Mouse (Mus musculus): ENCODE measurements around the gene Prr19. TPM values are rescaled to one million over a fixed set of nuclear protein-coding genes. Genes with fewer than 3 reads are reported as not detected.

The Prr19 gene
- total and polyA plus RNA-seq, 2 experiments: not detected

DNA sequence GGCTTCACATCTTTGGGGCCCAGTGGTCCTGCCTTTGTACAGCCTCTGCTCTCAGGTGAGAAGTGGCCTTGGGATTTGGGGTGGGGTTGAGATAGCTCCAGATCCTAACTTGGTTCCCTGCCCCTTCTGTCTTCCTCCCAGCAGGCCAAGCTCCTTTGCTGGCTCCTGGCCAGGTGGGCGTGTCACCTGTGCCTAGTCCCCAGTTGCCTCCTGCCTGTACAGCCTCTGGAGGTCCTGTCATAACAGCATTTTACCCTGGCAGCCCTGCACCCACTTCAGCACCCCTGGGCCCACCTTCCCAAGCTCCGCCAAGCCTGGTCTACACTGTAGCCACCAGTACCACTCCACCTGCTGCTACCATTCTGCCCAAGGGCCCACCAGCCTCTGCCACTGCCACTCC lies 10.3 kb upstream of the Prr19 start:
- no peak for DNase-seq (ENCODE audit: extremely low read depth, low read depth, low spot score)
- no peak for TF ChIP-seq POLR2A (IDR thresholded peaks at IDR 0.05; ENCODE audit: extremely low read depth, insufficient read depth, low read length)
- no peak for TF ChIP-seq CTCF (IDR thresholded peaks at IDR 0.05; ENCODE audit: low read depth, low read length)

DNA sequence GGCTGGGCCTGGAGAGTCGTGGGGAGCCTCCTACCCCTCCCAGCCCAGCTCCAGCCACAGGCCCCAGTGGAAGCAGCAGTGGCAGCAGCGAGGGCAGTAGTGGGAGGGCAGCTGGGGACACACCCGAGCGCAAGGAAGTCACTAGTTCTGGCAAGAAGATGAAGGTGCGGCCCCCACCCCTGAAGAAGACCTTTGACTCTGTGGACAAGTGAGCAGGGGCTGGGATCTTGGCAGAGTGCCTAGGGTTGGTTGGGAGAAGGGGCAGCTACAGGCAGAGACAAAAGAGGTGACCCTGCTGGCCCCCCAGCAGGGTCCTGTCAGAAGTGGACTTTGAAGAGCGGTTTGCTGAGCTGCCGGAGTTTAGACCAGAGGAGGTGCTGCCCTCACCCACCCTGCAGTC lies 9.1 kb upstream of the Prr19 start:
- peaks cover 3% of the 10 kb centered on the region for H3K4me1 ChIP-seq (ENCODE audit: control insufficient read depth, insufficient read depth, low read length)
- H3K27ac ChIP-seq (replicated peaks; ENCODE audit: insufficient read depth, low read depth, low read length): no peak overlapping the region
- no peaks in the 10 kb centered on the region for H3K79me2 ChIP-seq (ENCODE audit: control insufficient read depth, insufficient read depth, low read length)
- no peaks in the 10 kb centered on the region for H3K27me3 ChIP-seq (ENCODE audit: control insufficient read depth, insufficient read depth, low read length)
- DNase-seq (ENCODE audit: extremely low read depth, low read depth, low spot score): no peak
- no peak overlapping the region for H3K9ac ChIP-seq (ENCODE audit: low read depth, low read length)
- no peak for TF ChIP-seq POLR2A (IDR thresholded peaks at IDR 0.05; ENCODE audit: extremely low read depth, insufficient read depth, low read length)
- TF ChIP-seq CTCF (IDR thresholded peaks at IDR 0.05; ENCODE audit: low read depth, low read length): no peak
- H3K36me3 ChIP-seq (ENCODE audit: control insufficient read depth, insufficient read depth, low read length): peaks cover 8% of the 10 kb centered on the region; the same call in 1 of the 2 replicates
- WGBS: 80% methylated on average over 7 of the region's 7 CpGs
- no peak overlapping the region for H3K4me3 ChIP-seq (ENCODE audit: insufficient read depth, low read depth, low read length)

More for the DNA sequence above, 10.3 kb upstream of the Prr19 start:
- Histone ChIP-seq H3K9ac (ENCODE audit: low read depth, low read length) (no peak overlapping the region), H3K4me1 (ENCODE audit: control insufficient read depth, insufficient read depth, low read length) (no peaks in the 10 kb centered on the region), H3K4me3 (ENCODE audit: insufficient read depth, low read depth, low read length) (no peak overlapping the region), H3K79me2 (ENCODE audit: control insufficient read depth, insufficient read depth, low read length) (no peaks in the 10 kb centered on the region), H3K36me3 (ENCODE audit: control insufficient read depth, insufficient read depth, low read length) (peaks cover 17% of the 10 kb centered on the region), H3K27me3 (ENCODE audit: control insufficient read depth, insufficient read depth, low read length) (no peaks in the 10 kb centered on the region), H3K27ac (replicated peaks; ENCODE audit: insufficient read depth, low read depth, low read length) (no peak overlapping the region)
- 65% methylated on average over 2 of the region's 2 CpGs for WGBS

DNA sequence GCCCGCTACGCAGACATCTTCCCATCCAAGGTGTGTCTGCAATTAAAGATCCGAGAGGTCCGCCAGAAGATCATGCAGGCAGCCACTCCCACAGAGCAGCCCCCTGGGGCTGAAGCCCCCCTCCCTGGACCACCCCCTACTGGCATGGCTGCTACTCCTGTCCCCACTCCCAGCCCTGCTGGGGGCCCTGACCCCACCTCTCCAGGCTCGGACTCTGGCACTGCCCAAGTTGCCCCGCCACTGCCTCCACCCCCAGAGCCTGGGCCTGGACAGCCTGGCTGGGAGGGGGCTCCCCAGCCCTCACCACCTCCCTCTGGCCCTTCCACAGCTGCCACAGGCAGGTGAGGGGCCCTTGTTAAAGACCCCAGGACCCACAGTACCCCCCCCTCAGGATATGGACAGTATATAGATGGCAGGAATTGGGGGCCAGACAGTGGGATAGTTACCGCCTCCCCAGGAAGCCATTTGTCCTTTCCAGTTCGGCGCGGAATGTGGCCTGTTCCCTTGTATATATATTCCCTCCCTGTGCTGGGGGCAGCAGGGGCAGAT lies 7.9 kb upstream of the Prr19 start:
- no peak overlapping the region for H3K9ac ChIP-seq (ENCODE audit: low read depth, low read length)
- no peaks in the 10 kb centered on the region for H3K79me2 ChIP-seq (ENCODE audit: control insufficient read depth, insufficient read depth, low read length)
- WGBS: 91% methylated on average over 10 of the region's 10 CpGs
- TF ChIP-seq CTCF (IDR thresholded peaks at IDR 0.05; ENCODE audit: low read depth, low read length) (no peak), POLR2A (IDR thresholded peaks at IDR 0.05; ENCODE audit: extremely low read depth, insufficient read depth, low read length) (no peak)
- H3K4me3 ChIP-seq (ENCODE audit: insufficient read depth, low read depth, low read length): no peak overlapping the region
- H3K36me3 ChIP-seq (ENCODE audit: control insufficient read depth, insufficient read depth, low read length): peaks cover 8% of the 10 kb centered on the region; the same call in 1 of the 2 replicates
- H3K4me1 ChIP-seq (ENCODE audit: control insufficient read depth, insufficient read depth, low read length): peaks cover 3% of the 10 kb centered on the region
- no peaks in the 10 kb centered on the region for H3K27me3 ChIP-seq (ENCODE audit: control insufficient read depth, insufficient read depth, low read length)
- no peak for DNase-seq (ENCODE audit: extremely low read depth, low read depth, low spot score)
- H3K27ac ChIP-seq (replicated peaks; ENCODE audit: insufficient read depth, low read depth, low read length): no peak overlapping the region

DNA sequence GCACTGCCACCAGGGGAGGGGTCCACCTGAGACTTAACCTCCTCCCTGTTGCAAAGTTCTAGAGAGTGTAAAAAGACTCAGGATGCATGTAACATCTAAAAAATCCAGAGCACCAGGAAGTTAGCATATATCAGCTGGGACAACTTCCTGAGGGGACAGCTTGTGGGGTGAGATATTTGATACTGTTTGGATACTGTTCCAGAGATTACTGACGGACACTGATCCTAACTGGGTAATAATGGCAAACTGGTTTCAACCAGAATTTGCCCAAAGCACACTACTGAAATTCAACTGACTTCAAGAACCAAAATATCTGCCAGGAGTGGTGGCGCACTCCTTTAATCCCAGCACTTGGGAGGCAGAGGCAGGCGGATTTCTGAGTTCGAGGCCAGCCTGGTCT lies 6.7 kb upstream of the Prr19 start:
- TF ChIP-seq CTCF (IDR thresholded peaks at IDR 0.05; ENCODE audit: low read depth, low read length): no peak
- no peak for TF ChIP-seq POLR2A (IDR thresholded peaks at IDR 0.05; ENCODE audit: extremely low read depth, insufficient read depth, low read length)
- H3K36me3 ChIP-seq (ENCODE audit: control insufficient read depth, insufficient read depth, low read length): peaks cover 6% of the 10 kb centered on the region; the same call in 1 of the 2 replicates

DNA sequence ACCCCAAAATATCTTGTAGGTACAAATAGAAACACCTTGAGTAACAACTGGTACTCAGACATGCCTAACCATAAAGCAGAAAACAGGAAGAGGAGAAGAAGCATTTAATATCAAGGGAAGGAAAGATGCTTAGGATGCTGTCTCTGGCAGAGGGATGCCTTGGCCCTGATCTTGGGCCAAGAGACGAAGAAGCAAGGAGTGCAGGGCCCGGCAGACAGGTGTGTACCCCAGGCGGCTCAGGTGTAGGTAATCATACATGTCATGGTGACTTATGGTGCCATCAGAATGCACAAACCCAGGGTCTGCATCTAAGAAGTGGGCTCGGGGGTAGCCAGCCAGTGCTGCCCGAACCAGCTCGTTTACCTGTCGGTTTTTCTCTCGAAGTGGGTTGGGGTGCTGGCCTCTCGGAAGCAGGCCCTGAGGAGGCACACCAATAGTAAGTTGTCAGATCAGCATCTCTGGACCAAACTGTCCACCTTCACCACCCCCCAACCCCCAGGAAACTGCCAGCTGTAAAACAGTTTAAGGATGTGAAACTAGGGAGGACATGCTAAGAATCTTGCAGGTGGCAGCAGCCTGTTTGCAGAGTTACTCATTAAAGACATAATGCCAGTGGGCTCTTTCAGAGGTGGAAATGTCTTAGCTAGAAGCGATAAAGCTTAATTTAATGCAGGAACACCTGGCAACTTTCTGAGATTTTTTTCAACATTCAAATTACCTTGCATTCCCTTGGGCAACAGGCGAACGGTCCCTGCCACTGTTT lies 6.1 kb upstream of the Prr19 start:
- 93% methylated on average over 12 of the region's 12 CpGs for WGBS
- Histone ChIP-seq H3K27me3 (ENCODE audit: control insufficient read depth, insufficient read depth, low read length) (no peaks in the 10 kb centered on the region), H3K9ac (ENCODE audit: low read depth, low read length) (no peak overlapping the region), H3K4me1 (ENCODE audit: control insufficient read depth, insufficient read depth, low read length) (peaks cover 3% of the 10 kb centered on the region), H3K79me2 (ENCODE audit: control insufficient read depth, insufficient read depth, low read length) (no peaks in the 10 kb centered on the region), H3K27ac (replicated peaks; ENCODE audit: insufficient read depth, low read depth, low read length) (no peak overlapping the region), H3K4me3 (ENCODE audit: insufficient read depth, low read depth, low read length) (no peak overlapping the region), H3K36me3 (ENCODE audit: control insufficient read depth, insufficient read depth, low read length) (peaks cover 3% of the 10 kb centered on the region; the same call in 1 of the 2 replicates)
- DNase-seq (ENCODE audit: extremely low read depth, low read depth, low spot score): no peak
- no peak for TF ChIP-seq CTCF (IDR thresholded peaks at IDR 0.05; ENCODE audit: low read depth, low read length)
- no peak for TF ChIP-seq POLR2A (IDR thresholded peaks at IDR 0.05; ENCODE audit: extremely low read depth, insufficient read depth, low read length)

More for the DNA sequence above, 6.7 kb upstream of the Prr19 start:
- Histone ChIP-seq H3K79me2 (ENCODE audit: control insufficient read depth, insufficient read depth, low read length) (no peaks in the 10 kb centered on the region), H3K4me1 (ENCODE audit: control insufficient read depth, insufficient read depth, low read length) (peaks cover 3% of the 10 kb centered on the region), H3K27ac (replicated peaks; ENCODE audit: insufficient read depth, low read depth, low read length) (no peak overlapping the region), H3K9ac (ENCODE audit: low read depth, low read length) (no peak overlapping the region), H3K4me3 (ENCODE audit: insufficient read depth, low read depth, low read length) (no peak overlapping the region), H3K27me3 (ENCODE audit: control insufficient read depth, insufficient read depth, low read length) (no peaks in the 10 kb centered on the region)
- DNase-seq (ENCODE audit: extremely low read depth, low read depth, low spot score): no peak
- 88% methylated on average over 4 of the region's 4 CpGs for whole genome bisulfite sequencing
